Mouse (Mus musculus) heart, embryonic 16.5 days (tissue): ENCODE results near the gene Tmem159. TPM values are rescaled to one million over a fixed set of nuclear protein-coding genes. Genes with fewer than 3 reads are reported as not detected.

Experiments used
- ATAC-seq: fragments of 200-750 bp; cut with Nextera tagmentation; replicated peaks from 2 replicates; pipeline ENCODE4 v1.8.0; 2017; ENCODE audit warnings: moderate number of reproducible peaks; ENCODE audit not compliant: insufficient read depth, low FRiP score; ENCODE audit errors: extremely low read depth
- H3K27ac ChIP-seq: fragments of 300-500 bp; sonication (generic); 2 replicates; pipeline ENCODE4 v1.5.1; 2014; ENCODE audit warnings: mild to moderate bottlenecking, low read length, control low read depth, moderate library complexity
- H3K27me3 ChIP-seq: fragments of 300-500 bp; sonication (generic); 2 replicates; pipeline ENCODE4 v1.6.1; 2014; ENCODE audit warnings: low read length, mixed read lengths; ENCODE audit not compliant: control insufficient read depth, insufficient read depth
- H3K36me3 ChIP-seq: fragments of 300-500 bp; sonication (generic); 2 replicates; pipeline ENCODE4 v1.6.1; 2014; ENCODE audit not compliant: control insufficient read depth, insufficient read depth
- H3K4me1 ChIP-seq: fragments of 300-500 bp; sonication (generic); 2 replicates; pipeline ENCODE4 v1.6.1; 2014; ENCODE audit warnings: low read length, mixed read lengths; ENCODE audit not compliant: control insufficient read depth, insufficient read depth
- H3K4me2 ChIP-seq: fragments of 300-500 bp; sonication (generic); 2 replicates; pipeline ENCODE4 v1.6.1; 2014; ENCODE audit warnings: low read depth, mild to moderate bottlenecking, control low read depth, low read length
- H3K4me3 ChIP-seq: fragments of 300-500 bp; sonication (generic); 2 replicates; pipeline ENCODE4 v1.5.1; 2014; ENCODE audit warnings: mild to moderate bottlenecking, control low read depth, low read length
- H3K9ac ChIP-seq: fragments of 300-500 bp; sonication (generic); 2 replicates; pipeline ENCODE4 v1.6.1; 2014; ENCODE audit warnings: low read length, control low read depth
- H3K9me3 ChIP-seq: fragments of 300-500 bp; sonication (generic); replicated peaks from 2 replicates; pipeline ENCODE4 v1.6.1; 2016; ENCODE audit warnings: low read length; ENCODE audit not compliant: control insufficient read depth
- WGBS: fragments of 180-500 bp; shearing (Covaris S2); extraction: QIAGEN DNeasy Blood & Tissue Kit; methylation state at CpG from one replicate; pipeline ENCODE4 v1.1.7; 2014; 5-methylcytosine and 5-hydroxymethylcytosine counted together
- polyA plus RNA-seq: library from polyadenylated mRNA; unstranded; fragments of >200 nt; fragmentation: Nextera tagmentation; extraction: Ambion mirVana; gene quantifications from 2 replicates; pipeline ENCODE4 v1.2.1, GENCODE M21; 2015

The Tmem159 gene
- polyA plus RNA-seq, result 29.9 and 39.9 TPM in 2 replicates

DNA sequence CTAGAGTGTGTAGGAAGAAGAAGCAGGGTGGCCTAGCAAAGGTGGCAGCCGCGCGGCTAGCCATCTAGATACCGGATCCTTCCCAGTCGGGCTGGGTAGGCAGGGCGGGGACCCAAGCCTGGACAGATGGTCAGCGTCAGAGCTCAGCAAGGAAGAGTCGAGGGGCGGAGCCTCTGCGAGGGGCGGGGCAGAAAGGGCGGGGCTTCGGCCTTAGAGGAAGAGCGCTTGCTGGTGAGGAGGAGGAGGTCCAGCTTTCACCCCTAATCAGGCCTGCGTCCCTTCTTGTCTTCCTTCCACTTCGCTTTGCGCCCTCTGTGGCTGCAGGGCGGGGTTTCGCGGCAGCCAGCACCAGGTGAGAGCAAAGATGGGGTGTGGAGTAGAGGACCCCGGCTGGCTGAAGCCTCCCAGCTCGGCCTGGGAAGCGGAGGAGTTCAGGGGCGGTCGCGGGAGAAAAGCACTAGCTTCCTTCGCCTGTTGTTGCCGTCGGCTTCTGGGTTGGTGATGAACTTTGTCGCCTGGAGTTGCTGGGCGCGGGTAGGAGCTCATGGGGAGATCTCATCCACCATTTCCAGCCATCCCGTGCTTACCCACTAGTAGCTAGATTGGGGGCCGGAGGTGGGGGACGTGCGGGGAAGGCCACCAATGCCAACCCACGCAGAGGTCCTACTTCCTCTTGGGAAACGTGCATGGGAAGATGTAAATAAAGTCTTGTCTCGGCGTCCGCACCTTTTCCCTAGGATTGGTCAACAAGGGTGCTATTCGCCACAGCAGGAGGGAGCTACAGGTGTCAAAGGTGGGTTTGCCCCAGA lies at the start of gene Tmem159:
Gene Tmem159, plus strand, starts transcription at position 190 of the 809 bp plus-strand sequence.
- Histone ChIP-seq H3K27me3 (no peaks in the 10 kb centered on the region), H3K9ac (peak within 1 kb of the TSS; percentile 83), H3K36me3 (no peaks in the 10 kb centered on the region), H3K27ac (peak within 1 kb of the TSS; percentile 72), H3K4me3 (peak within 1 kb of the TSS; percentile 89), H3K4me1 (peaks cover 12% of the 10 kb centered on the region), H3K4me2 (peak within 1 kb of the TSS; percentile 98), H3K9me3 (no peaks in the 10 kb centered on the region)
- under 1% methylated on average over 42 of the region's 42 CpGs for WGBS
- ATAC-seq, result peak; percentile 90

GRCm38 (mm10) chr7:120054016-120054415 lies 48.1 kb upstream of the Tmem159 start:
- 0 out of 2 replicates have a peak overlapping the region, but pooled peaks have one; percentile 17 for H3K4me2 ChIP-seq

DNA sequence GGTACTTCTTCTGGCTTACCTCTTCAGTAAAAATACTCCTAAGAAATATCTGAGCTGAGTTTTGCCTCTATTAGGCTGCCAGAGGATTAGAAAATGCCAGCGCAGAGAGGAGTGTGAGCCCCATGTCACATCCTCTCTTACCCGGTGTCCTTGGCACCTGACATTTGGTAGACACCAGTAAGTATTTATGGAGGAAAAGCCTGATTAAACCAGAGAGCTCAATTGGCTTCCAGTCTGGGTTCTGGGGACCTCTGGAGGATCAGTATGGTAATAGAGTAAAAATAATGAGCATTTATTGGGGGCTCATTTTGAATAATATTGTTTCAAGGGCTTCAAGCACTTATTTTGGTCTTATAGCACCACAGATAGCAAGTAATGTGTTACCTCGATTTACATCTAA lies 46.7 kb upstream of the Tmem159 start:
- H3K4me2 ChIP-seq, result no peak overlapping the region
- no peaks in the 10 kb centered on the region for H3K27me3 ChIP-seq
- H3K4me1 ChIP-seq, result peaks cover 12% of the 10 kb centered on the region
- H3K27ac ChIP-seq, result no peak overlapping the region
- WGBS, result 74% methylated on average over 3 of the region's 3 CpGs
- no peak for ATAC-seq
- H3K36me3 ChIP-seq, result no peaks in the 10 kb centered on the region
- H3K9me3 ChIP-seq, result no peaks in the 10 kb centered on the region
- H3K9ac ChIP-seq, result no peak overlapping the region
- H3K4me3 ChIP-seq, result no peak overlapping the region

More at GRCm38 (mm10) chr7:120054016-120054415, 48.1 kb upstream of the Tmem159 start:
- H3K9ac ChIP-seq, result no peak overlapping the region
- H3K9me3 ChIP-seq, result no peaks in the 10 kb centered on the region
- ATAC-seq, result no peak; the same call in 1 of the 2 replicates
- 2% methylated on average over 2 of the region's 2 CpGs for WGBS
- H3K27me3 ChIP-seq, result no peaks in the 10 kb centered on the region
- no peak overlapping the region for H3K4me3 ChIP-seq
- peak overlapping the region; percentile 65 for H3K27ac ChIP-seq
- H3K36me3 ChIP-seq, result no peaks in the 10 kb centered on the region
- H3K4me1 ChIP-seq, result peaks cover 12% of the 10 kb centered on the region

- Histone ChIP-seq H3K27me3 (no peaks in the 10 kb centered on the region), H3K4me2 (no peak overlapping the region), H3K9me3 (no peaks in the 10 kb centered on the region), H3K36me3 (no peaks in the 10 kb centered on the region), H3K27ac (no peak overlapping the region), H3K9ac (no peak overlapping the region), H3K4me1 (no peaks in the 10 kb centered on the region), H3K4me3 (no peak overlapping the region)
- ATAC-seq, result no peak
- 78% methylated on average over 1 of the region's 1 CpGs for WGBS
Observed at GRCm38 (mm10) chr7:120064045-120064444, 38.1 kb upstream of the Tmem159 start.

- Histone ChIP-seq H3K4me3 (no peak overlapping the region), H3K9me3 (no peaks in the 10 kb centered on the region), H3K4me1 (no peaks in the 10 kb centered on the region), H3K36me3 (no peaks in the 10 kb centered on the region), H3K27me3 (no peaks in the 10 kb centered on the region), H3K4me2 (no peak overlapping the region), H3K27ac (no peak overlapping the region), H3K9ac (no peak overlapping the region)
- ATAC-seq, result no peak
- WGBS, result 85% methylated on average over 3 of the region's 3 CpGs
Observed at GRCm38 (mm10) chr7:120068114-120068513, 34.0 kb upstream of the Tmem159 start.

DNA sequence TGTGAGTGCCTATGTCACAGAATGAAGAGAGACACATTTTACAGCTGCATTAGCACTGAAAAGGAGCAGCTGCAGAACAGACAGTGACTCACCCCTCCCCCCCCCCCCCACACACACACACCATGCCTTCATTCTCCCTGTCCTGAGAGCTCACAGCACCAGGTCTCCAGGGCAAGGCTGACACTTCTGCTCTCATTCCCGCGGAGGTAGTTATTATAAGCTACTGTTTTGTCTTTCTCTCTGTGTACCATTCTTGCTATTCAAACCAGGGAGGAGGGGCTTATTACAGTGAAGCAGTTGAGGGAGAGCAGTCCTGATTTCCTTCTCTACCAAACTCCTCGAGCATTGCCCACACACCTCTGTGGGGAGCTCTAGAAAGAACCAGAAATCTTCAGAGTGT lies 33.0 kb upstream of the Tmem159 start:
- Histone ChIP-seq H3K9me3 (no peaks in the 10 kb centered on the region), H3K9ac (no peak overlapping the region), H3K36me3 (no peaks in the 10 kb centered on the region), H3K27me3 (no peaks in the 10 kb centered on the region), H3K4me2 (no peak overlapping the region), H3K4me3 (no peak overlapping the region), H3K27ac (no peak overlapping the region), H3K4me1 (no peaks in the 10 kb centered on the region)
- WGBS, result 26% methylated on average over 3 of the region's 3 CpGs
- ATAC-seq, result no peak

DNA sequence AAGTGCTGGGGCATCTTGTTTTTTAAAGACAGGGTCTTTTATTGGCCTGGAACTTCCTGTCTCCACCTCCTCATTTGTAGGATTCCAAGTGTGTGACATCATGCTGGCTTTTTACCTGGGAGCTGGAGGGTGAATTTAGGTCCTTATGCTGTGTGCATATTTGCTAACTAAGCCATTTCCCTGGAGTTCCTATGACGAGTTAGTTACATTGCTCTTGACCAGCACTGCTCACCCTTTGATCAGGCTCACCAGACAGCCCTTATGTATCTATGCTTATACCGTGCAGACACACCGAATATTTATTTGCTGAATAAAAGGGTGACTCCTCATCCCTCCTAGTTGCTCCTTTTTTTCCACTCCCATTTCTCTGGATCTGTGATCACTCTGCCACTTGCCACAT lies 22.0 kb upstream of the Tmem159 start:
- Histone ChIP-seq H3K4me3 (no peak overlapping the region), H3K27me3 (no peaks in the 10 kb centered on the region), H3K4me1 (no peaks in the 10 kb centered on the region), H3K4me2 (no peak overlapping the region), H3K36me3 (no peaks in the 10 kb centered on the region), H3K27ac (no peak overlapping the region), H3K9ac (no peak overlapping the region), H3K9me3 (no peaks in the 10 kb centered on the region)
- 65% methylated on average over 3 of the region's 3 CpGs for WGBS
- no peak for ATAC-seq

DNA sequence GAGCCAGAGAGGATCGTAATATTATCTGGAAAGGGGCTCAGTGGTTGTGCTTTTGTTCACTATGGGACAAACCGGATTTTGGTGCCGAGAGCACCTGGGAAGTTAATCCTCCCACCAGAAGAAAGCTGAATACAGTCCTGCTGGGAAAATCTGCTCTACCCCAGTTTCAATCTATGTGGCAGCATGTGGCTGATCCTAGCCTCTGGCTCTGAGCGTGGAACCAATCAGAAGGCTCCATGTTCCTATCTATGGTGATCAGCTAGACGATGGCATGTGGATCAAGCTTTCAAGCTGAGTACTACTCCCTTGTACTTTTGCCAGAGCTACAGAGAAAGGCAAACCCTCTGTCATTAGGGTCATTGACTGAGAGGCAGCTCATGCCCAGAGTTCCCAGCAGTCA lies 9.1 kb upstream of the Tmem159 start:
- no peak overlapping the region for H3K4me2 ChIP-seq
- no peak for ATAC-seq
- 48% methylated on average over 5 of the region's 5 CpGs for WGBS

GRCm38 (mm10) chr7:120094216-120094615 lies 7.9 kb upstream of the Tmem159 start:
- Histone ChIP-seq H3K4me1 (peaks cover 6% of the 10 kb centered on the region), H3K4me3 (no peak overlapping the region), H3K4me2 (no peak overlapping the region), H3K9ac (no peak overlapping the region), H3K9me3 (no peaks in the 10 kb centered on the region), H3K36me3 (no peaks in the 10 kb centered on the region), H3K27ac (no peak overlapping the region), H3K27me3 (no peaks in the 10 kb centered on the region)
- WGBS, result 38% methylated on average over 3 of the region's 3 CpGs
- 0 out of 2 replicates have a peak, but pooled peaks have one; percentile 41 for ATAC-seq

More for the DNA sequence above, 9.1 kb upstream of the Tmem159 start:
- Histone ChIP-seq H3K9me3 (no peaks in the 10 kb centered on the region), H3K4me1 (peaks cover 6% of the 10 kb centered on the region), H3K9ac (no peak overlapping the region), H3K27me3 (no peaks in the 10 kb centered on the region), H3K27ac (no peak overlapping the region), H3K4me3 (no peak overlapping the region), H3K36me3 (no peaks in the 10 kb centered on the region)
